Mouse (Mus musculus) kidney, adult 2 months (tissue): ENCODE results near the gene Eif4g1.

Experiments used
- CTCF ChIP-seq: fragments of 200-500 bp; conservative IDR thresholded peaks from 2 replicates; pipeline ENCODE4 v1.5.1; 2011; ENCODE audit warnings: low read depth, mild to moderate bottlenecking, control low read depth, low read length, moderate library complexity, mixed read lengths; ENCODE audit not compliant: insufficient read depth, insufficient read length
- POLR2A ChIP-seq: fragments of 200-500 bp; IDR thresholded peaks from one replicate; pipeline ENCODE4 v1.6.1; 2011; ENCODE audit warnings: low read depth, low read length, control low read depth

- TF ChIP-seq CTCF (no peak), POLR2A (no peak)
Observed at GRCm38 (mm10) chr16:20651947-20652310, 16.2 kb upstream of the Eif4g1 start.
